Mouse (Mus musculus) heart, postnatal 0 days (tissue): ENCODE data around the gene Elk4. TPM values are rescaled to one million over a fixed set of nuclear protein-coding genes. Genes with fewer than 3 reads are reported as not detected.

ENCODE experiments used
- ATAC-seq: fragments of 200-750 bp; cut with Nextera tagmentation; 2 replicates; pipeline ENCODE4 v1.8.0; 2017; ENCODE audit warnings: low read depth, moderate number of reproducible peaks, moderate library complexity; ENCODE audit not compliant: insufficient read depth
- DNase-seq: peaks from one replicate; pipeline ENCODE4 v3.0.0-alpha.2; 2016; ENCODE audit warnings: low spot score
- H3K27ac ChIP-seq: fragments of 300-500 bp; sonication (generic); 2 replicates; pipeline ENCODE4 v1.5.1; 2014; ENCODE audit warnings: low read depth, mild to moderate bottlenecking
- H3K27me3 ChIP-seq: fragments of 300-500 bp; sonication (generic); 2 replicates; pipeline ENCODE4 v1.6.1; 2014; ENCODE audit warnings: low read length, mixed read lengths; ENCODE audit not compliant: control insufficient read depth, insufficient read depth
- H3K36me3 ChIP-seq: fragments of 300-500 bp; sonication (generic); replicated peaks from 2 replicates; pipeline ENCODE4 v1.6.1; 2014; ENCODE audit warnings: low read length, mixed read lengths; ENCODE audit not compliant: control insufficient read depth, insufficient read depth
- H3K4me1 ChIP-seq: fragments of 300-500 bp; sonication (generic); 2 replicates; pipeline ENCODE4 v1.6.1; 2014; ENCODE audit warnings: antibody characterized with exemption; ENCODE audit not compliant: control insufficient read depth, insufficient read depth
- H3K4me2 ChIP-seq: fragments of 300-500 bp; sonication (generic); 2 replicates; pipeline ENCODE4 v1.6.1; 2014; ENCODE audit warnings: low read depth, mild to moderate bottlenecking, low read length, moderate library complexity
- H3K4me3 ChIP-seq: fragments of 300-500 bp; sonication (generic); 2 replicates; pipeline ENCODE4 v1.5.1; 2014; ENCODE audit warnings: low read depth, low read length
- H3K9ac ChIP-seq: fragments of 300-500 bp; sonication (generic); replicated peaks from 2 replicates; pipeline ENCODE4 v1.6.1; 2014; ENCODE audit warnings: low read depth, low read length, mixed read lengths
- H3K9me3 ChIP-seq: fragments of 300-500 bp; sonication (generic); replicated peaks from 2 replicates; pipeline ENCODE4 v1.6.1; 2016; ENCODE audit warnings: low read length; ENCODE audit not compliant: control insufficient read depth
- CTCF ChIP-seq: IDR thresholded peaks from 2 replicates; pipeline ENCODE4 v1.5.1; 2016; ENCODE audit warnings: antibody characterized with exemption, control low read depth, low read depth
- EP300 ChIP-seq: IDR thresholded peaks from 2 replicates; pipeline ENCODE4 v1.6.1; 2016; ENCODE audit warnings: antibody characterized with exemption, low read depth
- WGBS: fragments of 180-500 bp; shearing (Covaris S2); extraction: QIAGEN DNeasy Blood & Tissue Kit; methylation state at CpG from one replicate; pipeline ENCODE4 v1.1.7; 2014; 5-methylcytosine and 5-hydroxymethylcytosine counted together
- polyA plus RNA-seq: library from polyadenylated mRNA; unstranded; fragments of >200 nt; fragmentation: Nextera tagmentation; extraction: Ambion mirVana; gene quantifications from 2 replicates; pipeline ENCODE4 v1.2.1, GENCODE M21; 2015
- total RNA-seq: library from RNA; depleted of rRNA; stranded (reverse); fragments of >200 nt; gene quantifications from 2 replicates; pipeline ENCODE4 v1.2.3, GENCODE M21; 2014; ENCODE audit warnings: low replicate concordance

Gene Elk4
- total and polyA plus RNA-seq, 2 experiments from 2014 or later = 13.3 to 32.9 TPM

DNA sequence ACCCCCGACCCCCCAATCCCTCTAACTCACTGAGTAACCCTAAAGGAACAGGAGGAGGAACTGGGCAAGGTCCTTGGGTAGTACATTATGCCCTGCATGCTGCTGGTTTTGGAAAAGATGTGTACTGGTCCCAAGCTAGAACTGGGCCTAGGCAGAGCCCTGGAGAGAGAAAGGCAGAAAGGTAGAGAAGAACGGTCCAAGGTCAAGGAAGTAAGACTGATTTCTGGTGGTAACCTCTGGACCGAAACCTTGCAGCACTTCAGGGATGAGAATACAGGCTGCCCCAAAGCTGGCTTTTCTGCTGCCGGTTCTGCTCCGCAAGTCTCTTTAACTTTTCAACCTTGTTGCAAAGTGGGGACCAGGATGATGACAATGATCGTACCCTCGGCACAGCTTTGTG is 42.8 kb upstream of the Elk4 start:
- Histone ChIP-seq H3K27me3 (peaks cover 61% of the 10 kb centered on the region), H3K27ac (no peak overlapping the region), H3K4me2 (no peak overlapping the region), H3K4me1 (peaks cover 3% of the 10 kb centered on the region; the same call in 1 of the 2 replicates), H3K4me3 (no peak overlapping the region), H3K9ac (no peak overlapping the region), H3K9me3 (no peaks in the 10 kb centered on the region), H3K36me3 (no peaks in the 10 kb centered on the region)
- ATAC-seq = no peak
- DNase-seq = no peak
- 81% methylated on average over 7 of the region's 7 CpGs for WGBS
- no peak for TF ChIP-seq EP300
- TF ChIP-seq CTCF = no peak

GRCm38 (mm10) chr1:131965818-131966217 is 41.6 kb upstream of the Elk4 start:
- DNase-seq = no peak
- peaks cover 49% of the 10 kb centered on the region for H3K27me3 ChIP-seq
- H3K4me2 ChIP-seq = no peak overlapping the region
- peaks cover 3% of the 10 kb centered on the region; the same call in 1 of the 2 replicates for H3K4me1 ChIP-seq
- no peaks in the 10 kb centered on the region for H3K9me3 ChIP-seq
- no peak for ATAC-seq
- no peak overlapping the region for H3K9ac ChIP-seq
- H3K36me3 ChIP-seq = no peaks in the 10 kb centered on the region
- TF ChIP-seq CTCF (no peak), EP300 (no peak)
- no peak overlapping the region for H3K27ac ChIP-seq
- 60% methylated on average over 5 of the region's 5 CpGs for WGBS
- H3K4me3 ChIP-seq = no peak overlapping the region

DNA sequence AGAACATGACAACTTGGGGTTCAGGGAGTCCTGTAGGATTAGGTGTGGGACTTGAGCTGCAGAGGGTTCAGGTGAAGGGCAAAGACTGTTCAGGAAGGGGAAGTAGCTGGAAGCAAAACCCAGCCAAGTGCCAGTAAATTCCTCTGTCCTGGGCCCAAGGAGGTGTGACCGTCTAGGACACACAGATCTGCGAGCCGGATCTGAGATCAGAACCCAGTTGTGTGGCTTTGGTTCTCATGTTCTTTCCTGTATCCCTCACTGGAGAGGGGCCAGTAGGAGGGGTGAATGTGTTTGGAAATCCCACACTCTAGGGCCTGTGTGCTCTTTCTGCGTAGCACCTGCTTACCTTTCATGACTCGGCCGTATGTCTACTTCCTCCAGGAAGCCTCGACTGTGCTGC is 40.1 kb upstream of the Elk4 start:
- DNase-seq (no peak), ATAC-seq (no peak)
- Histone ChIP-seq H3K4me1 (peaks cover 2% of the 10 kb centered on the region; the same call in 1 of the 2 replicates), H3K4me3 (no peak overlapping the region), H3K9me3 (no peaks in the 10 kb centered on the region), H3K9ac (no peak overlapping the region), H3K27ac (no peak overlapping the region), H3K36me3 (no peaks in the 10 kb centered on the region), H3K27me3 (peaks cover 36% of the 10 kb centered on the region), H3K4me2 (no peak overlapping the region)
- TF ChIP-seq CTCF = no peak
- no peak for TF ChIP-seq EP300
- 70% methylated on average over 7 of the region's 7 CpGs for WGBS

DNA sequence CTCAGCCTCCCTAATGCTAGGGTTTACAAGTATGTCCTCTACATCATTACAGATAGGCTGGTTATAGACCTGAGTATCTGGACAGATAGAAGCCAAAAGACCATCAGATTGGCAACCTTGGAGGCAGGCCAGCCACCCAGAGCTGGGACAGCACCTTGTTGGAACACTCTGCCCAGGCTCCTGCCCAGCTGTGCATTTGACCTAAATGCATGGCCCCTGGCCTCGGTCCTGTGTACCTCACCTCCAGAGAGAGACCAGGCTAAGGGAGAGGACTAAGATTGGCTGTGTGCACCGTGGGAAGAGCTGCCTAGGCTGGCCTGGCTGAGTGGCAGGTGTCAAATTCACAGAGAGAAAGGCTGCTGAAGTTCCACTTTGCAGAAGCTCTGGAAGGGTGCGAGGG is 38.9 kb upstream of the Elk4 start:
- WGBS = 37% methylated on average over 3 of the region's 3 CpGs
- ATAC-seq (no peak), DNase-seq (no peak)
- Histone ChIP-seq H3K9me3 (no peaks in the 10 kb centered on the region), H3K27ac (no peak overlapping the region), H3K4me3 (no peak overlapping the region), H3K36me3 (no peaks in the 10 kb centered on the region), H3K4me2 (no peak overlapping the region), H3K4me1 (no peaks in the 10 kb centered on the region), H3K27me3 (peaks cover 29% of the 10 kb centered on the region), H3K9ac (no peak overlapping the region)
- TF ChIP-seq EP300 (no peak), CTCF (no peak)

GRCm38 (mm10) chr1:131968983-131969382 is 38.4 kb upstream of the Elk4 start:
- TF ChIP-seq CTCF (no peak), EP300 (no peak)
- H3K4me3 ChIP-seq = no peak overlapping the region
- H3K27me3 ChIP-seq = peaks cover 29% of the 10 kb centered on the region
- H3K4me2 ChIP-seq = no peak overlapping the region
- H3K9ac ChIP-seq = no peak overlapping the region
- no peaks in the 10 kb centered on the region for H3K9me3 ChIP-seq
- H3K4me1 ChIP-seq = no peaks in the 10 kb centered on the region
- no peak for DNase-seq
- no peaks in the 10 kb centered on the region for H3K36me3 ChIP-seq
- ATAC-seq = no peak
- 60% methylated on average over 6 of the region's 6 CpGs for WGBS
- H3K27ac ChIP-seq = no peak overlapping the region

DNA sequence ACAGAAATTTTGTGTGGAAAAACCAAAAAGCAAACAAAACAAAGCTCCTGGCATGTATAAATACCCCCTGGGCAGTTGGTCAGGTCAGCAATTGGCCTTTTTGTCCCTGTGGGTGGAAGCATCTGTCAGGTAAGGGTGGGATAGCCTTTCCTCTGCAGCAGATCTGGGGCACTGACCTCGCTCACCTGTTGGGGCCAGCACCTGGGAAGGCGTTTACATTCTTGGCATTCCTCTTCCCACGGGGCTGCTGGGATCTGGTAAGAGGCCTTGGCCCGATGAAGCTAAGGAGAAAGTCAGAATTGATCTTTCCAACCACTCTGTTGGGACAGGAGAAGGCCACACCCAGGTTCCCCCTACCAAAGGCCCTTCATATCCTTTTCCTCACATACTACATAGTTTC is 37.6 kb upstream of the Elk4 start:
- H3K27ac ChIP-seq = no peak overlapping the region
- peaks cover 26% of the 10 kb centered on the region for H3K27me3 ChIP-seq
- TF ChIP-seq EP300 (no peak), CTCF (no peak)
- no peak overlapping the region for H3K4me2 ChIP-seq
- H3K36me3 ChIP-seq = no peaks in the 10 kb centered on the region
- H3K9me3 ChIP-seq = no peaks in the 10 kb centered on the region
- ATAC-seq = no peak
- no peak overlapping the region for H3K9ac ChIP-seq
- no peak overlapping the region for H3K4me3 ChIP-seq
- WGBS = 65% methylated on average over 4 of the region's 4 CpGs
- no peak for DNase-seq
- H3K4me1 ChIP-seq = no peaks in the 10 kb centered on the region
